Mouse (Mus musculus): ENCODE data around the gene Lonp2.

DNA sequence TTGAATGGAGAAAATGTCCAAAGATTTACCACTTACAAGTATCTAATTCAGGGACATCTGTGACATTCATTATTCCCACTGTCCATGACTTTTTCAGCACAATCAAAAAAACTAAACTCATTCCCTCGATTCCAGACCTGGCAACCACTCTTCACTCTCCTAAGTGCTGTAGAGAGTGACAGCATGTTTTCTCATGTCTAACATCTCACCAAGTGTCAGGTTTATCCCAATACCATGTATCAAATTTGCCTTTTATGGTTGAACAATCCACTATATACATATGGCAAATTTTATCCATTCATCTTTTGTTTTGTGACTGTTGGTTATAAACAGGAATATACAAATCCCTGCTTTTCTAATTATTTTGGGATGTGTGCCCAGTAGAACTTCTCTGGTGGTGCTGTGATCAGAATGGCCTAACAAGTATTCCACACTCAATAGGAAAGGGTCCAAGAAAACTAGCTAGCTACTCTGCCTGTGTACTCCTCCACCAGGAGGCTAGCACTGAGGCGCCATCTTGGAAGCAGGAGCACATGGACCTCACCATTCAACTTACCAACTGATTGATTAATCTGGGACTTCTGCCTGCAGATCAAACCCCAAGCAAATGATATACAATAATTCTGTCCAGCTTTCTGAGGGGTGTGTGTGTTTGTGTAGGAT lies 94.6 kb downstream of the Lonp2 start:
- TF ChIP-seq POLR2AphosphoS5 (IDR thresholded peaks at IDR 0.05; ENCODE audit: insufficient replicate concordance, low read depth, low read length) (no peak), GATA1 (IDR thresholded peaks at IDR 0.05; ENCODE audit: borderline replicate concordance, low read length) (no peak)
